Mouse (Mus musculus): Measurements from ENCODE around the gene Hbb-bs. TPM values are rescaled to one million over a fixed set of nuclear protein-coding genes. Genes with fewer than 3 reads are reported as not detected.
"Not testable (repeated sequence)": the region's sequence is repeated elsewhere in the genome, so short reads cannot be mapped to it uniquely, and the experiment has no call there.

Hbb-bs gene
- over 10,000 TPM in 1 of 4 experiments, 1,000 to 10,000 TPM in 3; 2,003 to 12,142 (median 2,942) TPM for total RNA-seq (2022)

- no peak for DNase-seq (ENCODE audit: low spot score)
These were observed at the start of gene Hbb-bs for GRCm38 (mm10) chr7:103827808-103828207. Gene Hbb-bs (minus strand): TSS chr7:103828096.

DNA sequence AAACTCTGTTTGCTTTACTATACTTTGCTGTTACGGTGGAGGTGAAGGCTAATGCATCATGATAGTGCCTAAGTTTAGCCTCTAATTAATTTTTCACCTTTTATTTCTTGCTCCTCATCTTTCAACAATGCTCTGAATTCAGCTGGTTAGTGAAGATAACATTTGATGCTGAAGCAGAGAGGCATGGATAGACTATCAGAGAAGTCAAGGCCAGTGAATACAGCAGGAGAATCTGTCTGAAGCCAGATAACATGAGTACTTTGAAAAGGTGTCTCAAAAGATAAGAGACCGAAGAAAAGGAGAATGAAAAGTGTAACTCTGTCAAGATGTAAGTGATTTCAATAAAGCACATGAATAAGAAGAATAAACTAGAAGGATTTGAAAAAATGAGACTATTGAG is 49.2 kb upstream of the Hbb-bs start:
- no peak for DNase-seq (ENCODE audit: low spot score)

DNA sequence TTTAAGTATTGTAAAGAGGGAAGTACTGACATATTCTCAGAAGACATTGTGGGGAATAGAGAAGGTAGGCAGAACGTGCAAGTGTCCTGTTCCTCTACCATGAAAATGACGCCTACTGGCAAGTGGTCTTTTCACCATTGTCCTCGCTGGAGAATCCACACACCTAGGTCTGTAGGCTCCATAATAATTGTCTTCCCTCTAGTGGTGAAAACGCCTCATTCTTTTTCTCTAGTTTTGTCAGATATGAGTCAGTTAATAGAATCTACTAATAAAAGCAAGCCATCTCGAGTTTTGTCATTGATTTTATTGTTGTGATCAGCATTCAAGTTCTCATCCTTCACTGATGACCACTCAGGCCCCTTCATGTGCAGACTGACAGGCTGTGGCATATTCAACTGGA is 46.6 kb upstream of the Hbb-bs start:
- no peak for DNase-seq (ENCODE audit: low spot score)

DNA sequence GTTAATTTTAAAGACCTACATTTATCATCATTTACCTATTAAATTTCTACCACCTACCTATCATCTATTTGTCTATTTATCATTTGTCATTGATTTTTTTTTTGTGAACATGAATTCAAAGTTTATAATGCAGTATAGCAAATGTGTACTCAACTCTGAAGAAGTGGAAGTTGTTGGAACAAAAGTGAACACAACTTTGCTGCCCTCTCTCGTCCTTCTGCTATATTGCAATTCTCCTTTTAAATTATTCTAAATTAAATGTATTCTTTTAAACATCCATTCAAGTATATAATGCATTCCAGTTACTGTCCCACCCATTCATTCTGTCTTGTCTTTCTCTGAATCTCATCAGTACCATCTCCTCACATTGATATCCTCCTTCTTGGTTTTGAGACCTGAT is 45.2 kb upstream of the Hbb-bs start:
- no peak for DNase-seq (ENCODE audit: low spot score)

- DNase-seq (ENCODE audit: low spot score), result no peak
These were observed 42.8 kb upstream of the Hbb-bs start for GRCm38 (mm10) chr7:103870667-103871066.

GRCm38 (mm10) chr7:103865716-103866115 is 37.8 kb upstream of the Hbb-bs start:
- no peak for DNase-seq (ENCODE audit: low spot score)

- no peak for DNase-seq (ENCODE audit: low spot score)
These were observed 33.6 kb upstream of the Hbb-bs start for GRCm38 (mm10) chr7:103861531-103861930.

- peak; percentile 19 for DNase-seq (ENCODE audit: low spot score)
These were observed 33.0 kb upstream of the Hbb-bs start for GRCm38 (mm10) chr7:103860855-103861254.

DNA sequence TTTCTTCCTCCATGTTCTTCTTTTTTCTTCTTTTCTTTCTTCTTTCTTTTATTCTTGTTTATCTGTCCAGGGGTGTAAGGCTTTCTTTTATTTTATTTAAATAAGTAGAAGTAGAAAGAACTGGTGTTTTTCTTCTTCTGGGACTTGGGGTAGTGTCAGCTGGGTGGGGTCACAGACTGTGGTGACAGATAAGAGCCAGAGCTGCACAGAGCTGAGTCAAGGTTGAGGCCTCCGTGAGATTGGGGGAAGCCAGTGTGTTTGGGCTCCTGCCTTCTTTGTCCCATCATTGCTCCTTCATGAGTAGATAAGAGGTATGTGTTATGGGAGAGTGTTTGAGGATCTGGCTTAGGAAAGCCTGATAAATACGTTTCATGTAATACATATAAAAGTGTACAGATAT is 31.2 kb upstream of the Hbb-bs start:
- no peak for DNase-seq (ENCODE audit: low spot score)

DNA sequence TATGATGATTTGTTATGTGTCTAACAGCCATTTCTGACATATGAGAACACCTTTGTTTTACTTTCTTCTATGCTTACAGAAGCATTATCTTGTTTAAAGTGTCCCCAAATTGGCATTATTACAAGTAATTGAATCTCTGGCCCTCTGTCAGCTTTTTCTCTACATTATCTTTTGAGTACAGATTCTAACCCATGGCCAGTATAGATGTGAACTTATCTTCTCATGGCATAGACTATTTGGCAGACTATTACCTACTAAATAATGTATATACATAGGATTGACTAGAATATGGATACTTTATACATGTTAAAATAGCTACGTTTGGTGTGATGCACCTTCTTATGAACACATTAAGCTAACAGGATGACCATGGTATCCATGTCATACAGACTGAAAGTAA is 26.8 kb upstream of the Hbb-bs start:
- no peak for DNase-seq (ENCODE audit: low spot score)

GRCm38 (mm10) chr7:103853090-103853489 is 25.2 kb upstream of the Hbb-bs start, which contains the start of gene Hbb-y:
Gene Hbb-y (minus strand): TSS chr7:103853216.
- no peak for DNase-seq (ENCODE audit: low spot score)

DNA sequence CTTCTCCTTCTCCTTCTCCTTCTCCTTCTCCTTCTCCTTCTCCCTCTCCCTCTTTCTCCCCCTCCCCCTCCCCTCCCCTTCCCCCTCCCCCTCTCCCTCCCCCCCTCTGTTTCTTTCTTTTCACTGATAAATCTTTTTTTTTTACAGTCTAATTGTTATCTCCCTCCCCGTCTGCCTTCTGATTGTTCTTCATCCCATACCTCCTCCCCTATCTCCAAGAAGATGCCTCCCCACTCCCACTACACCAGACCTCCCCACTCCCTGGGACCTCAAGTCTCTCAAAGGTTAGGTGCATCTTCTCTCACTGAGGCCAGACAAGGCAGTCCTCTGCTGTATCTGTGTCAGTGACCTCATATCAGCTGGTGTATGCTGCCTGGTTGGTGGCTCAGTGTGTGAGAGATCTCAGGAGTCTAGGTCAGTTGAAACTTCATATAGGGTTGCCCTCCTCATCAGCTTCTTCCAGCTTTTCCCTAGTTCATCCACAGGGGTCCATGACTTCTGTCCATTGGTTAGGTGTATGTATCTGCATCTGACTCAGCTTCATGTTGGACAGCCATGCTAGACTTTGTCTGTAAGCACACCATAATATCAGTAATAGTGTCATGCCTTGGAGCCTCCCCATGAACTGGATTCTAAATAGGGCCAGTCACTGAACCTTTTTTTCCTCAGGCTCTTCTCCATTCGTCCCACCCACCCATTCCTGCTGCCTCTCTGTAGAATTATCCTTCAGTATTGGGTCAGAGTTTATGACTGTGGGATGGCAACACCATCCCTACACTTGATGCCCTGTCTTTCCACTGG is 16.8 kb upstream of the Hbb-bs start:
- no peak for DNase-seq (ENCODE audit: low spot score)

GRCm38 (mm10) chr7:103843034-103843433 is 15.1 kb upstream of the Hbb-bs start, which contains the start of gene Hbb-bh1:
Gene Hbb-bh1 (minus strand): TSS chr7:103843164.
- DNase-seq (ENCODE audit: low spot score), result no peak

DNA sequence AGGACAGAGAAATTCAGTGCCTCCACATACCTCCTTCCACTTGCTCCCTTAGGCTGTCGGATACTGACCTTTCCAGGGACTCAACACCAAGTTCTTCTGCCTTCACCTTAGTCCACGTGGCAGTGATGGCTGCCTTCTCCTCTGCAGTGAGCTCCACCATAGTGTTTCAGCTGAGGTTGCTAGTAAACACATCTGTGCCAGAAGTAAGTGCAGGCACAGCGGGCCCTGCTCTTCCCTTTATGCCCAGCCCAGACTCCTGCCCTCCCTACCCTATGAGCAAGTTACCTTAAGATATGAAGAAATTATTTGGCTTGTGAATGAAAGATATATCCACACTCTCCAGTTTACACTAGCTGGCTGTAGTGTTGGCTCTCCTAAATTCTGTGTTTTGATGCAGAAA is 12.4 kb upstream of the Hbb-bs start, which contains the start of gene Hbb-bh2:
Gene Hbb-bh2, minus strand, starts transcription at position 253 of the 400 bp plus-strand sequence.
- DNase-seq (ENCODE audit: low spot score), result no peak

- DNase-seq (ENCODE audit: low spot score), result not testable (repeated sequence)
These were observed 757 bp downstream of the Hbb-bs start for GRCm38 (mm10) chr7:103827139-103827538.

- DNase-seq (ENCODE audit: low spot score), result no peak
These were observed 1.5 kb downstream of the Hbb-bs start for GRCm38 (mm10) chr7:103826255-103826887.

GRCm38 (mm10) chr7:103825536-103826254 is 2.2 kb downstream of the Hbb-bs start:
- no peak for DNase-seq (ENCODE audit: low spot score)

- DNase-seq (ENCODE audit: low spot score), result no peak
These were observed 3.3 kb downstream of the Hbb-bs start for GRCm38 (mm10) chr7:103824597-103824996.

DNA sequence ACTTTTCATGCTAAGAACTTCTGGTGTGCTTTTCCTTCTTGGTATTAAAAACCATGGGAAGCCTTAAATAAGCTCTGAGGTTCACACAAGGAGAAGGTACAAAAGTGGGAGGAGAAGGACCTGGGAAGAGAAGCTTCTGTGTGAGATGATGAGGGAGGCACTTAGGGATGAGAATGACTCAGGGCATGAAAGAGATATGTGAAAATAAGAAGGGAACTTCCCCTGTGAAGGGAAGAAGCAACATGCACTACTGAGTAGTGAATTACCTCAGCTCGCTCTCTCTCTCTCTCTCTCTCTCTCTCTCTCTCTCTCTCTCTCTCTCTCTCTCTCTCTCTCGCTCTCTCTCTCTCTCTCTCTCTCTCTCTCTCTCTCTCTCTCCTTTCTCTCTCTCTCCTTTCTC is 12.8 kb downstream of the Hbb-bs start:
- not testable (repeated sequence) for DNase-seq (ENCODE audit: low spot score)

DNA sequence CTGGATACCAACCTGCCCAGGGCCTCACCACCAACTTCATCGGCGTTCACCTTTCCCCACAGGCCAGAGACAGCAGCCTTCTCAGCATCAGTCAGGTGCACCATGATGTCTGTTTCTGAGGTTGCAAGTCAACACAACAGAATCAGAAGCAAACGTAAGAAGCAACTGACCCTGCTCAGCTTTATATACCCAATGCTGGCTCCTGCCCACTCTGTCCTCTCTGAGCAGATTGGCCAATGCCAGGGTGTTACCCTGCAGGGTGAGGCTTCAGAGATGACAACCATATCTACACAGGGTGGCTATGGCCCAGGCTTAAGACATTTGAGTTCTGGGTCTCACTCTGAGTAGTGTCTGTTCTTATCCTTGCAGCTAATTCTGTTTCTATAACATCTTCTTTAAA is 14.1 kb downstream of the Hbb-bs start, which contains the start of gene Hbb-bt:
Gene Hbb-bt, minus strand, starts transcription at position 231 of the 400 bp plus-strand sequence.
- no peak for DNase-seq (ENCODE audit: low spot score)

DNA sequence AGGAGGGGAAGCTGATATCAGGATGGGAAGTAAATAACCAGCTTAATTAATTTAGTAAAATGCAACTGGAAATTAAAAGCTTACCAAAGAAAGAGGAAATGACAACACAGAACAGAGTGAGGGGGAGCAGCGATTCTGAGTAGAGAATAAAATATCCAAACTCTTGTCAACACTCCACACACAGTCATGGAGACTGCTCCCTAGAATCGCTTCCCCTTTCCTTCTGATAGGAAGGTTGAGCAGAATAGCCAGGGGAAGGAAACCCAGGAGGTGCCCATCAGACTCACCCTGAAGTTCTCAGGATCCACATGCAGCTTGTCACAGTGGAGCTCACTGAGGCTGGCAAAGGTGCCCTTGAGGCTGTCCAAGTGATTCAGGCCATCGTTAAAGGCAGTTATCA is 14.7 kb downstream of the Hbb-bs start:
- DNase-seq (ENCODE audit: low spot score), result not testable (repeated sequence)

GRCm38 (mm10) chr7:103812174-103812573 is 15.7 kb downstream of the Hbb-bs start:
- no peak for DNase-seq (ENCODE audit: low spot score)

Measured in heart, adult 8-10 months (tissue).